Mouse (Mus musculus): ENCODE measurements around the gene Taar7d.
A peak's percentile ranks its signal among the peaks of the same experiment; 100 is the strongest.
"Not testable (repeated sequence)": the region's sequence is repeated elsewhere in the genome, so short reads cannot be mapped to it uniquely, and the experiment has no call there.

Taar7d gene

DNA sequence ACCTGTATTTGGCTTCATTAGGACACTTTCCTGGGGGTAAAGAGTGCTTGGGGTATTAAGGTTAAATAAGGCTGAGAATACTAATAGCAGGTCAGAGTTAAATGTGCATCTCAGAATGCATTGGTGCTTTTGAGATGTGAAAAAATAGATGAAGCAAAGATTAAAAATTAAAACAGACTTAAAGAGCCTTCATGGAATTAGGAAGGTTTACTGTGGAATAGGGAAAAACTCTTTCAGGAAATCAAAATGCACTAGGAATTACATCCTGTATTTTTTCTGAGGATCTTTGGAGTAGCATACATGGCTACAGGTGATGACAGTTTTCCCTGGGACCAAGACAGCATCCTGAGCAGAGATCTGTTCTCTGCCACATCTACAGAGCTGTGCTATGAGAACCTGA is at the start of gene Taar7d:
TSS of gene Taar7d (plus strand) at position 301 of the 400 bp plus-strand sequence.
- no peak for DNase-seq (ENCODE audit: low read depth, low spot score)

DNA sequence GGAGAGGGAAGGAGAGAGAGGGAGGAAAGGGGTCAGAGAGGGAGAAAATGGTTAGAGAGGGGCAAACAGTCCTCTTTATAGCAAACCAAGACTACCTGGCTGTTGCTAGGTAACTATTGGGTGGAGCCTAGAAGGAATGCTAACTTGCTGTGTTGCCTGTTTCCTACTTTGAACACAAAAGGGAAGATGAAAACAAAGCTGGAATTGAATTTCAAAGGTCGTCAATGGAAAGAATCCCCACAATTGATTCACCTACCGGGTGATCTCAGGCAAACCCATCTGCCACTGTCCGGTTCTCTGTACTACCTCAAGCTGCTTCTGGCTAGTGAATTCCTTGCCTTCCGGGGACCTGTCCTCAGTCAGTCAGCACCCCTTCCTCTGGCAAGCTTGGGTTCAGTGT is 49.1 kb upstream of the Taar7d start:
- no peak for DNase-seq (ENCODE audit: low read depth, low spot score)

GRCm38 (mm10) chr10:23978901-23979705 is 47.9 kb upstream of the Taar7d start:
- DNase-seq (ENCODE audit: low read depth, low spot score), result peak; percentile 34

GRCm38 (mm10) chr10:23985546-23985945 is 41.5 kb upstream of the Taar7d start, which contains the start of gene Taar6:
TSS of gene Taar6 (minus strand) at chr10:23985646.
- no peak for DNase-seq (ENCODE audit: low read depth, low spot score)

- DNase-seq (ENCODE audit: low read depth, low spot score), result no peak
Measured at GRCm38 (mm10) chr10:23986419-23986818, 40.6 kb upstream of the Taar7d start.

DNA sequence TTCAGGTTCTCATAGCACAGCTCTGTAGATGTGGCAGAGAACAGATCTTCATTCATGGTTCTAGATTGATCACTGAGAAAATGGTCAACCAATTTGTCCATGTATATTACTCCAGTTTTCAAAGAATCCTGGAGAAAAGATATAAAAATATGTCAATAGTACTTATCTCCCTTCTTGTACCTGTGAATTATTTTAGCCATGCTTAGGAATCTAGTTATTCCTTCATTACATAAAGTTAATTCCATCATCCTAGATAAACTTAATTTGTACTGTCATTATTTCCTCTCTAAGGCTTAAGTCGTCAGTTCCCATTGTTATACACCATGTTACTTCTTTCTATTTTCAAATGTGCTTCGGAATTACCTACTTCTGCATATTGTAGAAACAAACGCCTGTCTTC is 33.6 kb upstream of the Taar7d start, which contains the start of gene Taar7a:
TSS of gene Taar7a (minus strand) at position 101 of the 400 bp plus-strand sequence.
- DNase-seq (ENCODE audit: low read depth, low spot score), result no peak

DNA sequence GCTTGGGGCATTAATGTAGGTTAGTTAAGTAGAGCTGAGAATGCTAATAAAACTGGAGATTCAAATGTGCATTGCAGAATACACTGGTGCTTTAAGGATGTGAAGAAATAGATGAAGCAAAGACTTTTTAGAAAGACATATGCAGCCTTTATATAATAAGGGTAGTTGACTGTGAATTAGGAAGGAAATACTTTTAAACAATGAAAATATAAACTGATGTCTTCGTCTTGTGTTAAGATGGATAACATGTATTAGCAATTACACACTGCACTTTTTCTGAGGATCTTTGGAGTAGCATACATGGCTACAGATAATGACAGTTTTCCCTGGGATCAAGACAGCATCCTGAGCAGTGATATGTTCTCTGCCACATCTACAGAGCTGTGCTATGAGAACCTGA is 27.4 kb upstream of the Taar7d start, which contains the start of gene Taar7b:
TSS of gene Taar7b (plus strand) at position 301 of the 400 bp plus-strand sequence.
- no peak for DNase-seq (ENCODE audit: low read depth, low spot score)

GRCm38 (mm10) chr10:24006442-24006841 is 20.6 kb upstream of the Taar7d start:
- no peak for DNase-seq (ENCODE audit: low read depth, low spot score)

GRCm38 (mm10) chr10:24007034-24007433 is 20.0 kb upstream of the Taar7d start:
- no peak for DNase-seq (ENCODE audit: low read depth, low spot score)

DNA sequence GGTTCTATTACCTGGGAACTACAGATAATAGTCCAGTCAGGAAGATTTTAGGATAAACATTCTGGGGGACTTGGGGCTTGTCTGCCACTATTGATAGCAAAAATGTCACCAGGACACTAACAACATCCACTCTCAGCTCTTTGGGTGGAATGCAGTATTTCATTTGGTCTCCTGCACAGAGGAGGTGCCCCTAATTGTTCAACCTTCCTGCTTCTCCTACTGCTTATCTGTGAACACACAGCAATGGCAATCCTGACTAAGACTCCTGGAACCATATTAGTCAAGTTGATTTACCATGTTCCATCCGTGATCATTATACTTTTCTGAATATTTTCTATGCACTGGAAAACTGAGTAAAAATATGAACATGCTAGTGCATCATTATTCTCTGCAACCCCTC is 18.9 kb upstream of the Taar7d start:
- no peak for DNase-seq (ENCODE audit: low read depth, low spot score)

DNA sequence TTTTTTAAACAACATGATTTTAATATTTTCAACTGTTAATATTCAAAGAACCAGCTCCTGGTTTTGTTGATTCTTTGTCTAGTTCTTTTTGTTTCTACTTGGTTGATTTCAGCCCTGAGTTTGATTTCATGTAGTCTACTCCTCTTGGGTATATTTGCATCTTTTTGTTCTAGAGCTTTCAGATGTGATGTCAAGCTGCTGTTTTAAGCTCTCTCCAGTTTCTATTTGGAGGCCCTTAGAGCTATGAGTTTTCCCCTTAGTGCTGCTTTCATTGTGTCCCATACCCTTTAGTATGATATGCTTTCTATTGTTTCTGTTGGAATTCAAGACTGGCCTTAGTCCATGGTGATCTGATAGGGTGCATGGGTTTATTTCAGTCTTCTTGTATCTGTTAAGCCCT is 4.3 kb downstream of the Taar7d start:
- no peak for DNase-seq (ENCODE audit: low read depth, low spot score)

DNA sequence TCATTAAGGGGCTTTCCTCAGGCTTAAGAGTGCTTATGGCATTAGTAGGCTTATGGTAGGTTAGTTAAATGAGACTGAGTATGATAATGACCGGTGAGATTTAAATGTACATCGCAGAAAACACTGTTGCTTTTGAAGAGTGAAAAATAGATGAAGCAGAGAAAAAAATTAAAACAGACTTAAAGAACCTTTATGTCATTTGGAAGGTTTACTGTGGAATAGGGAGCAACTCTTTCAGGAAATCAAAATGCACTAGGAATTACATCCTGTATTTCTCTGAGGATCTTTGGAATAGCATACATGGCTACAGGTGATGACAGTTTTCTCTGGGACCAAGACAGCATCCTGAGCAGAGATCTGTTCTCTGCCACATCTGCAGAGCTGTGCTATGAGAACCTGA is 10.3 kb downstream of the Taar7d start, which contains the start of gene Taar7e:
TSS of gene Taar7e (plus strand) at position 301 of the 400 bp plus-strand sequence.
- no peak for DNase-seq (ENCODE audit: low read depth, low spot score)

GRCm38 (mm10) chr10:24040120-24040869 is 13.3 kb downstream of the Taar7d start:
- DNase-seq (ENCODE audit: low read depth, low spot score), result no peak

DNA sequence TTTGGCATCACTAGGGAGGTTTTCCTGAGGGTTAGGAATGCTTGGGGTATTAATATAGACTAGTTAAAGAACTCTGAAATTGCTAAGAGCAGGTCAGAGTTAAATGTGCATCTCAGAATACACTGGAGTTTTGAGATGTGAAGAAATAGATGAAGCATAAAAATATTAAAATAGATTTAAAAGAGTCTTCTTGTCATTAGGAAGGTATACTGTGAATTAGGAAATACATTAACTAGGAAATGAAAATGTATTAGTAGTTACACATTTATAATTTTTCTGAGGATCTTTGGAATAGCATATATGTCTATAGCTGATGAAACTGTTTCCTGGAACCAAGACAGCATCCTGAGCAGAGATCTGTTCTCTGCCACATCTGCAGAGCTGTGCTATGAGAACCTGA is 22.2 kb downstream of the Taar7d start, which contains the start of gene Taar7f:
TSS of gene Taar7f (plus strand) at position 301 of the 400 bp plus-strand sequence.
- DNase-seq (ENCODE audit: low read depth, low spot score), result no peak

DNA sequence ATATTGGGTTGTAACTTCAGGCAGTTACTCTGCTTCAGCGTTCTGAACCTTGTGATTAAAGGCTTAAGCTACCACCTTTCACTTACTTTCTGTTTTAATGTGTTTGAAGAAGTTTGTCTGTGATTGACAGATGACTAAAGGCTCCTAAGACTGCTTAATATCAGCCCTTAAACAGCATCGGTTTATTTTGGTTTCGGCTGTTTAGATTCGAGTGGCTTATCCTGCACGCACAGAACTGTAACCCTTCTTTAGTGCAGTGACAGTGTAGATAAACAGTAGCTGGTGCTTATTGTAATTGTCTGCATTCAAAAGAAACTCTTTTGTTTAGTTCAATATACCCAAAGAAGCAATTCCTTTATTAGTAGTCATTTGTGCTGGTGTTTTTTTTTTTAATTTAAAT is 25.0 kb downstream of the Taar7d start:
- no peak for DNase-seq (ENCODE audit: low read depth, low spot score)

DNA sequence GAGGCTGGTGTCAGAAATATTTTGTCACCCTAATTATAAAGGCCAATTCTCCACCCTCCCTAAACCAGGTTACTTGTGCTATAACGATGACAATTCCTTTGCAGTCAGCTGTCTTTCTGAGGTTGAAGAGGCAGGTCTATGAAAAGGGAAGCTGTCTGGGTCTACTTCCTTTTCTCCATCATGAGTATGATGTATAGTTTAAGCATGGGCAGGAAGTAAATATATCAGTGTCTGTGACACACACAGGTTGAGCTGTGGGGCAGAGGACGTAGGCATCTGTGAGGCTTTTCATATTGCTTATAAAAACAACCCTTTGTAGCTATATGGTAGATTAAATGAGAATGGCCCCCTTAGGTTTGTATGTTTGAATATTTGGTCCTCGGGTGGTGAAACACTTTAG is 32.0 kb downstream of the Taar7d start:
- DNase-seq (ENCODE audit: low read depth, low spot score), result no peak

DNA sequence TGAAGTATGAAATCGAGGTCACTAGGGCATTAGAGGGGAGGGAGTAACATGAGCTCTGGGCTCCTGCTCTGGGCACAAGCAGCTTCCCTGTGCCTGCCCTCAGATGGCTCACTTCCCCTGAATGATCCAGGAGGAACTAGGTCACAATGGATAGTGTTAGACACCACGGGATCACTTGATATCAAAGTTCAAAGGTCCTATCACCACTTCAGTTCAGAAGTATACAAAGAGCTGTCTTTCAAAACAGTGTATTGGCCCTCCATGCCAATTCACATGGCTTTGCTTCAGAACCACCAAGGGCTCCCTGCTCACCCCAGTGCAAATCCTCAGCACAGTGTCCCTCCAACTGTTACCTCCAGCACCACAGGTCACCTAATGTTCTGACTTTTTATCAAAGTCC is 47.7 kb downstream of the Taar7d start:
- DNase-seq (ENCODE audit: low read depth, low spot score), result not testable (repeated sequence)

DNA sequence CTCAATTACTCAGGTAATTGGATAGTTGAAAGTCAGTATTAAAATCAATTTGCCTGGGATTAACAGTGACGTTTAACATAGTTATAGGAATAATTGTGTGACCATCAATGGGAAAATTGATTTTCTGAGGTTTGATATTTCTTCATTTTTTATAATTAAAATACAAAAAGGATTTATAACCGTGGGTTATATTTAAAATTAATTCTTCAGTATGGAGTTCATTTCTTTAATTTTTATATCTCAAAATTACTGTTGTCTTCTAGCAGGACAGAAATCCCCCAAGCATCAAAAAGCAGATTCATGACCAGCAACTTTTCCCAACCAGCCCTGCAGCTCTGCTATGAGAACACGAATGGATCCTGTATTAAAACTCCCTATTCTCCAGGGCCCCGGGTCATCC is 49.2 kb downstream of the Taar7d start, which contains the start of gene Taar8a:
TSS of gene Taar8a (plus strand) at position 301 of the 400 bp plus-strand sequence.
- DNase-seq (ENCODE audit: low read depth, low spot score), result not testable (repeated sequence)

Data from telencephalon, adult 2 months (tissue).